Mouse (Mus musculus): ENCODE results near the gene Pcnx.

Gene Pcnx

GRCm38 (mm10) chr12:81844572-81844971 lies 15.3 kb upstream of the Pcnx start:
- TF ChIP-seq POU5F1 (IDR thresholded peaks at IDR 0.05; ENCODE audit: borderline replicate concordance, low read length) (no peak), NANOG (IDR thresholded peaks at IDR 0.05; ENCODE audit: borderline replicate concordance, low read length) (no peak), CTCF (conservative IDR thresholded peaks at IDR 0.05; ENCODE audit: low read length) (no peak)
- peaks cover 20% of the 10 kb centered on the region for H3K4me1 ChIP-seq (replicated peaks; ENCODE audit: low read depth, low read length)

GRCm38 (mm10) chr12:81844981-81845380 lies 14.8 kb upstream of the Pcnx start:
- H3K9me3 ChIP-seq (ENCODE audit: low read length) = no peaks in the 10 kb centered on the region
- peaks cover 27% of the 10 kb centered on the region for H3K27me3 ChIP-seq (ENCODE audit: insufficient read depth, low read length)
- H3K4me1 ChIP-seq (replicated peaks; ENCODE audit: low read depth, low read length) = peaks cover 20% of the 10 kb centered on the region
- H3K36me3 ChIP-seq (ENCODE audit: insufficient read depth, low read length) = no peaks in the 10 kb centered on the region
- TF ChIP-seq CTCF (conservative IDR thresholded peaks at IDR 0.05; ENCODE audit: low read length) = no peak
- no peak overlapping the region for H3K4me3 ChIP-seq (replicated peaks; ENCODE audit: low read length)

More at GRCm38 (mm10) chr12:81844572-81844971, 15.3 kb upstream of the Pcnx start:
- Histone ChIP-seq H3K9me3 (ENCODE audit: low read length) (no peaks in the 10 kb centered on the region), H3K36me3 (ENCODE audit: insufficient read depth, low read length) (no peaks in the 10 kb centered on the region), H3K4me3 (replicated peaks; ENCODE audit: low read length) (no peak overlapping the region), H3K27me3 (ENCODE audit: insufficient read depth, low read length) (peaks cover 27% of the 10 kb centered on the region)

- Histone ChIP-seq H3K36me3 (ENCODE audit: insufficient read depth, low read length) (no peaks in the 10 kb centered on the region), H3K9me3 (ENCODE audit: low read length) (no peaks in the 10 kb centered on the region), H3K4me3 (replicated peaks; ENCODE audit: low read length) (no peak overlapping the region), H3K27me3 (ENCODE audit: insufficient read depth, low read length) (peaks cover 16% of the 10 kb centered on the region; the same call in 1 of the 2 replicates), H3K4me1 (replicated peaks; ENCODE audit: low read depth, low read length) (peaks cover 12% of the 10 kb centered on the region)
- TF ChIP-seq NANOG (IDR thresholded peaks at IDR 0.05; ENCODE audit: borderline replicate concordance, low read length) (no peak), CTCF (conservative IDR thresholded peaks at IDR 0.05; ENCODE audit: low read length) (no peak), POU5F1 (IDR thresholded peaks at IDR 0.05; ENCODE audit: borderline replicate concordance, low read length) (no peak)
These were observed 10.2 kb upstream of the Pcnx start for GRCm38 (mm10) chr12:81849629-81850028.

- no peak for TF ChIP-seq NANOG (IDR thresholded peaks at IDR 0.05; ENCODE audit: borderline replicate concordance, low read length)
- no peak for TF ChIP-seq CTCF (conservative IDR thresholded peaks at IDR 0.05; ENCODE audit: low read length)
- no peak for TF ChIP-seq POU5F1 (IDR thresholded peaks at IDR 0.05; ENCODE audit: borderline replicate concordance, low read length)
- Histone ChIP-seq H3K36me3 (ENCODE audit: insufficient read depth, low read length) (no peaks in the 10 kb centered on the region), H3K4me1 (replicated peaks; ENCODE audit: low read depth, low read length) (no peaks in the 10 kb centered on the region), H3K27me3 (ENCODE audit: insufficient read depth, low read length) (peaks cover 25% of the 10 kb centered on the region), H3K9me3 (ENCODE audit: low read length) (no peaks in the 10 kb centered on the region), H3K4me3 (replicated peaks; ENCODE audit: low read length) (no peak overlapping the region)
These were observed 7.3 kb upstream of the Pcnx start for GRCm38 (mm10) chr12:81852551-81852950.

GRCm38 (mm10) chr12:81852977-81853376 lies 6.8 kb upstream of the Pcnx start:
- Histone ChIP-seq H3K4me3 (replicated peaks; ENCODE audit: low read length) (no peak overlapping the region), H3K27me3 (ENCODE audit: insufficient read depth, low read length) (peaks cover 28% of the 10 kb centered on the region), H3K9me3 (ENCODE audit: low read length) (no peaks in the 10 kb centered on the region), H3K4me1 (replicated peaks; ENCODE audit: low read depth, low read length) (no peaks in the 10 kb centered on the region), H3K36me3 (ENCODE audit: insufficient read depth, low read length) (no peaks in the 10 kb centered on the region)
- TF ChIP-seq NANOG (IDR thresholded peaks at IDR 0.05; ENCODE audit: borderline replicate concordance, low read length) (no peak), POU5F1 (IDR thresholded peaks at IDR 0.05; ENCODE audit: borderline replicate concordance, low read length) (no peak), CTCF (conservative IDR thresholded peaks at IDR 0.05; ENCODE audit: low read length) (no peak)

- no peak overlapping the region for H3K4me3 ChIP-seq (replicated peaks; ENCODE audit: low read length)
These were observed 6.3 kb upstream of the Pcnx start for GRCm38 (mm10) chr12:81853543-81853942.

GRCm38 (mm10) chr12:81855031-81855430 lies 4.8 kb upstream of the Pcnx start:
- H3K36me3 ChIP-seq (ENCODE audit: insufficient read depth, low read length) = no peaks in the 10 kb centered on the region
- H3K4me3 ChIP-seq (replicated peaks; ENCODE audit: low read length) = no peak overlapping the region
- TF ChIP-seq NANOG (IDR thresholded peaks at IDR 0.05; ENCODE audit: borderline replicate concordance, low read length) (no peak), CTCF (conservative IDR thresholded peaks at IDR 0.05; ENCODE audit: low read length) (no peak), POU5F1 (IDR thresholded peaks at IDR 0.05; ENCODE audit: borderline replicate concordance, low read length) (no peak)
- peaks cover 5% of the 10 kb centered on the region for H3K4me1 ChIP-seq (replicated peaks; ENCODE audit: low read depth, low read length)
- no peaks in the 10 kb centered on the region for H3K9me3 ChIP-seq (ENCODE audit: low read length)
- H3K27me3 ChIP-seq (ENCODE audit: insufficient read depth, low read length) = peaks cover 39% of the 10 kb centered on the region

More at GRCm38 (mm10) chr12:81853543-81853942, 6.3 kb upstream of the Pcnx start:
- no peak for TF ChIP-seq NANOG (IDR thresholded peaks at IDR 0.05; ENCODE audit: borderline replicate concordance, low read length)
- no peak for TF ChIP-seq CTCF (conservative IDR thresholded peaks at IDR 0.05; ENCODE audit: low read length)
- no peak for TF ChIP-seq POU5F1 (IDR thresholded peaks at IDR 0.05; ENCODE audit: borderline replicate concordance, low read length)
- H3K9me3 ChIP-seq (ENCODE audit: low read length) = no peaks in the 10 kb centered on the region
- H3K4me1 ChIP-seq (replicated peaks; ENCODE audit: low read depth, low read length) = no peaks in the 10 kb centered on the region
- H3K27me3 ChIP-seq (ENCODE audit: insufficient read depth, low read length) = peaks cover 30% of the 10 kb centered on the region
- no peaks in the 10 kb centered on the region for H3K36me3 ChIP-seq (ENCODE audit: insufficient read depth, low read length)

- TF ChIP-seq POU5F1 (IDR thresholded peaks at IDR 0.05; ENCODE audit: borderline replicate concordance, low read length) (no peak), CTCF (conservative IDR thresholded peaks at IDR 0.05; ENCODE audit: low read length) (no peak), NANOG (IDR thresholded peaks at IDR 0.05; ENCODE audit: borderline replicate concordance, low read length) (no peak)
- Histone ChIP-seq H3K4me3 (replicated peaks; ENCODE audit: low read length) (no peak overlapping the region), H3K4me1 (replicated peaks; ENCODE audit: low read depth, low read length) (peaks cover 13% of the 10 kb centered on the region), H3K9me3 (ENCODE audit: low read length) (no peaks in the 10 kb centered on the region), H3K27me3 (ENCODE audit: insufficient read depth, low read length) (peaks cover 48% of the 10 kb centered on the region), H3K36me3 (ENCODE audit: insufficient read depth, low read length) (no peaks in the 10 kb centered on the region)
These were observed 3.1 kb upstream of the Pcnx start for GRCm38 (mm10) chr12:81856696-81857095.

- TF ChIP-seq CTCF (conservative IDR thresholded peaks at IDR 0.05; ENCODE audit: low read length) (no peak), NANOG (IDR thresholded peaks at IDR 0.05; ENCODE audit: borderline replicate concordance, low read length) (no peak), POU5F1 (IDR thresholded peaks at IDR 0.05; ENCODE audit: borderline replicate concordance, low read length) (no peak)
- Histone ChIP-seq H3K36me3 (ENCODE audit: insufficient read depth, low read length) (no peaks in the 10 kb centered on the region), H3K4me3 (replicated peaks; ENCODE audit: low read length) (no peak overlapping the region), H3K4me1 (replicated peaks; ENCODE audit: low read depth, low read length) (peaks cover 18% of the 10 kb centered on the region), H3K9me3 (ENCODE audit: low read length) (no peaks in the 10 kb centered on the region), H3K27me3 (ENCODE audit: insufficient read depth, low read length) (peaks cover 54% of the 10 kb centered on the region)
These were observed 2.6 kb upstream of the Pcnx start for GRCm38 (mm10) chr12:81857251-81857650.
